Mouse (Mus musculus) CH12.LX (cell line): Measurements from ENCODE around the gene Phip. TPM values are rescaled to one million over a fixed set of nuclear protein-coding genes. Genes with fewer than 3 reads are reported as not detected.

ENCODE experiments used
- DNase-seq: peaks from one replicate; pipeline ENCODE4 v3.0.0-alpha.2; 2013; ENCODE audit errors: extremely low read depth
- H3K27ac ChIP-seq: 2 replicates; pipeline ENCODE4 v1.5.1; 2012; ENCODE audit warnings: low read depth, mild to moderate bottlenecking, control low read depth, moderate library complexity; ENCODE audit not compliant: insufficient read depth
- H3K27me3 ChIP-seq: replicated peaks from 2 replicates; pipeline ENCODE3; 2012; ENCODE audit warnings: inconsistent platforms
- H3K36me3 ChIP-seq, 2 experiments: replicated peaks in 1 of 2; 2 replicates each; pipeline versions ENCODE3 to v1.6.1; 2012; ENCODE audit warnings: inconsistent platforms in 1 of 2, low read length in 1 of 2, mild to moderate bottlenecking in 1 of 2, mixed read lengths in 1 of 2, moderate library complexity in 1 of 2; ENCODE audit not compliant: control insufficient read depth in 1 of 2, insufficient read depth in 1 of 2
- H3K4me1 ChIP-seq, 2 experiments: 2 replicates each; pipeline ENCODE4 v1.6.1; 2012; ENCODE audit warnings: inconsistent platforms in 1 of 2, moderate library complexity in 1 of 2; ENCODE audit not compliant: insufficient read depth in 2 of 2, control insufficient read depth in 1 of 2
- H3K4me2 ChIP-seq: 2 replicates; pipeline ENCODE4 v1.6.1; 2012; ENCODE audit warnings: low read depth, mild to moderate bottlenecking, control low read depth; ENCODE audit not compliant: poor library complexity, insufficient read depth, severe bottlenecking
- H3K4me3 ChIP-seq, 3 experiments: fragments of 150-350 bp in 1 of 3; sonication (generic) in 1 of 3; replicated peaks in 1 of 3; 2 replicates each; pipeline versions ENCODE3 to v1.5.1; 2011 to 2012; ENCODE audit warnings: low read depth in 2 of 3, low read length in 2 of 3, mild to moderate bottlenecking in 2 of 3, moderate library complexity in 2 of 3, control low read depth in 1 of 3, improper control_type of control experiment in 1 of 3, inconsistent platforms in 1 of 3, mixed read lengths in 1 of 3; ENCODE audit not compliant: poor library complexity in 1 of 3
- H3K79me2 ChIP-seq: replicated peaks from 2 replicates; pipeline ENCODE4 v1.6.1; 2012; ENCODE audit warnings: mild to moderate bottlenecking, moderate library complexity; ENCODE audit not compliant: control insufficient read depth, poor library complexity, insufficient read depth, severe bottlenecking; ENCODE audit errors: extremely low read depth
- H3K9ac ChIP-seq: 2 replicates; pipeline ENCODE4 v1.6.1; 2012; ENCODE audit warnings: low read depth, mild to moderate bottlenecking, control low read depth, moderate library complexity; ENCODE audit not compliant: insufficient read depth
- H3K9me3 ChIP-seq: replicated peaks from 2 replicates; pipeline ENCODE3; 2012; ENCODE audit warnings: low read length, inconsistent platforms, mixed read lengths
- BHLHE40 ChIP-seq: IDR thresholded peaks from 2 replicates; pipeline ENCODE4 v1.6.1; 2011; ENCODE audit warnings: mild to moderate bottlenecking, low read depth, low read length, improper control_type of control experiment
- CTCF ChIP-seq, 2 experiments: IDR thresholded peaks in 1 of 2; conservative IDR thresholded peaks in 1 of 2; 2 replicates each; pipeline ENCODE4 v1.5.1; 2011 to 2012; ENCODE audit warnings: low read depth in 2 of 2, low read length in 2 of 2, improper control_type of control experiment in 1 of 2, inconsistent platforms in 1 of 2, mild to moderate bottlenecking in 1 of 2, moderate library complexity in 1 of 2
- ETS1 ChIP-seq: conservative IDR thresholded peaks from 2 replicates; pipeline ENCODE4 v1.6.1; 2012; ENCODE audit warnings: low read depth, mild to moderate bottlenecking, inconsistent platforms, low read length, improper control_type of control experiment, moderate library complexity
- GABPA ChIP-seq: IDR thresholded peaks from 2 replicates; pipeline ENCODE4 v1.6.1; 2012; ENCODE audit warnings: low read depth, low read length, improper control_type of control experiment, inconsistent platforms; ENCODE audit not compliant: insufficient replicate concordance
- KAT2A ChIP-seq: IDR thresholded peaks from 2 replicates; pipeline ENCODE4 v1.6.1; 2012; ENCODE audit warnings: low read length, improper control_type of control experiment, inconsistent platforms; ENCODE audit not compliant: insufficient replicate concordance
- MAX ChIP-seq: IDR thresholded peaks from 2 replicates; pipeline ENCODE4 v1.6.1; 2011; ENCODE audit warnings: low read length, improper control_type of control experiment
- MXI1 ChIP-seq: IDR thresholded peaks from 2 replicates; pipeline ENCODE4 v1.6.1; 2011; ENCODE audit warnings: mild to moderate bottlenecking, low read depth, low read length, improper control_type of control experiment
- MYC ChIP-seq: IDR thresholded peaks from 2 replicates; pipeline ENCODE4 v1.6.1; 2011; ENCODE audit warnings: low read depth, mild to moderate bottlenecking, improper control_type of control experiment, low read length
- NELFE ChIP-seq: IDR thresholded peaks from 2 replicates; pipeline ENCODE4 v1.6.1; 2011; ENCODE audit warnings: low read depth, low read length, improper control_type of control experiment
- POLR2A ChIP-seq: IDR thresholded peaks from 2 replicates; pipeline ENCODE4 v1.6.1; 2011; ENCODE audit warnings: low read depth, mild to moderate bottlenecking, improper control_type of control experiment, low read length
- RAD21 ChIP-seq: IDR thresholded peaks from 2 replicates; pipeline ENCODE4 v1.6.1; 2011; ENCODE audit warnings: low read depth, mild to moderate bottlenecking, low read length, improper control_type of control experiment, moderate library complexity
- RCOR1 ChIP-seq: conservative IDR thresholded peaks from 2 replicates; pipeline ENCODE4 v1.6.1; 2012; ENCODE audit warnings: low read depth, mild to moderate bottlenecking, inconsistent platforms, low read length, improper control_type of control experiment
- USF1 ChIP-seq: IDR thresholded peaks from 2 replicates; pipeline ENCODE4 v1.6.1; 2014; ENCODE audit warnings: low read depth, mild to moderate bottlenecking, inconsistent platforms, low read length, improper control_type of control experiment
- USF2 ChIP-seq: conservative IDR thresholded peaks from 2 replicates; pipeline ENCODE4 v1.6.1; 2011; ENCODE audit warnings: low read depth, low read length, improper control_type of control experiment
- ZKSCAN1 ChIP-seq: IDR thresholded peaks from 2 replicates; pipeline ENCODE4 v1.6.1; 2012; ENCODE audit warnings: low read depth, inconsistent platforms, low read length, improper control_type of control experiment, borderline replicate concordance
- ZMIZ1 ChIP-seq: IDR thresholded peaks from 2 replicates; pipeline ENCODE4 v1.6.1; 2012; ENCODE audit warnings: low read depth, mild to moderate bottlenecking, inconsistent platforms, low read length, improper control_type of control experiment
- ZNF384 ChIP-seq: IDR thresholded peaks from 2 replicates; pipeline ENCODE4 v1.6.1; 2012; ENCODE audit warnings: low read depth, low read length, improper control_type of control experiment, inconsistent platforms
- dilution Hi-C: fragments of 300-500 bp; cut with MboI; formaldehyde crosslinking; loops from 2 replicates; pipeline ENCODE4 v1.14.3; 2020; ENCODE audit warnings: low sequenced_read_pairs; ENCODE audit not compliant: extremely low pct_unique_long_range_greater_than_20kb, extremely low pct_ligation_motif_present
- in situ Hi-C: fragments of 300-500 bp; cut with MboI; formaldehyde crosslinking; loops from 3 replicates; pipeline ENCODE4 v1.14.3; 2019; ENCODE audit warnings: low sequenced_read_pairs, low pct_ligation_motif_present, low pct_unique_long_range_greater_than_20kb, mixed read lengths
- polyA plus RNA-seq: library from polyadenylated mRNA; unstranded; fragments of >175 nt; gene quantifications from 2 replicates; pipeline ENCODE4 v1.2.1, GENCODE M21; 2012; ENCODE audit warnings: low read depth; ENCODE audit not compliant: insufficient read length
- total RNA-seq, 2 experiments: library from RNA; depleted of rRNA; stranded (reverse); fragments of 300-350 nt in 1 of 2; fragments of >200 nt in 1 of 2; gene quantifications; 2 replicates each; pipeline ENCODE4 v1.2.3; 2012 to 2014

The Phip gene
- total and polyA plus RNA-seq, 3 experiments: 24.1 to 29.8 (median 28.8) TPM

DNA sequence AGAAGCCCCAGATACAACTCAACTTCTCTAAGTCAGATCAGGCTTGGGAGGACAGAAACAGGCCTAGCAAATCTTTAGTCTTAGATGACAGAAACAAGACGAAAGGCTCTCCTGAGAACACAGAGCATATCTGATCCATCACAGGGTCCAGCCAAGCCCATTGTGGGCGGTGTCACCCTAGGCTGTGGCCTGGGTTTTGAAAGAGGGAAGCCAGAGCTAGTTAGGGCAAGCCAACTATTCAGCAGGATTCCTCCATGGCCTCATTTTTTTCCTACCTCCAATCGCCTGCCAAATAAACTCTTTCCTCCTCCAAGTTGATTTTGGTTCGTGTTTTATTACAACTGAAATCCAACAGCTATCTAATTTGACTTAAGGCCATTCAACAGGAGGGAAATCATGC is 114.0 kb downstream of the Phip start:
- H3K36me3 ChIP-seq: peaks cover 3 to 14% of the 10 kb centered on the region in 2 experiments
- H3K27ac ChIP-seq: no peak overlapping the region
- H3K9me3 ChIP-seq: no peaks in the 10 kb centered on the region
- no peaks in the 10 kb centered on the region for H3K79me2 ChIP-seq
- H3K27me3 ChIP-seq: no peaks in the 10 kb centered on the region
- in situ Hi-C loops (loop anchor here (25.0 kb wide), 1 partner anchor 751 kb away; no protein-coding TSS in a partner anchor), dilution Hi-C loops (no loop called here)
- no peak for DNase-seq
- no peak overlapping the region for H3K4me3 ChIP-seq
- H3K4me1 ChIP-seq: peaks cover 3 to 4% of the 10 kb centered on the region in 2 experiments; a peak in 3 of 4 replicates
- no peak for TF ChIP-seq ZKSCAN1
- TF ChIP-seq USF2: no peak
- TF ChIP-seq MAX: no peak
- TF ChIP-seq ZMIZ1: no peak
- no peak for TF ChIP-seq RAD21
- TF ChIP-seq, all 38 proteins: peak for 0
- Histone ChIP-seq H3K9ac (no peak overlapping the region), H3K4me2 (no peak overlapping the region)

DNA sequence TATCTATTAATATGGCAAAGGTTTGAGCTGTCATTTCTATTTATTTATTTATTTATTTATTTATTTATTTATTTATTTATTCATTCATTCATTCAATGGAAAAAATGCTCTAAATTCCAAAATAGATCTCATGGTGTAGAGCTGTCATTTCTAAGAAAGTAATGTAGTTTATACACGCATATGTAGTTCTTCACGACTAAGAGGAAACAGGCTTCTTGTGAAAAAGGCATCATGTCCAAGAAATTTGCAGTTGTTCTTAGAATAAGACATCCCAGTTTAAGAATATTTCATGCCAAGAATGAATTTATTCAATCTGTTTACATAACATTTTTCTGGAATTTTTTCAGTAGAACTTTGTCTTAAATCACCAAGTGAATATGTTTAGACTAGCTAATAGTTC is 114.5 kb downstream of the Phip start:
- Histone ChIP-seq H3K27me3 (no peaks in the 10 kb centered on the region), H3K9ac (no peak overlapping the region), H3K4me3 (no peak overlapping the region), H3K9me3 (no peaks in the 10 kb centered on the region), H3K4me2 (no peak overlapping the region), H3K4me1 (peaks cover 7 to 9% of the 10 kb centered on the region in 2 experiments), H3K27ac (no peak overlapping the region), H3K36me3 (peaks cover 3 to 13% of the 10 kb centered on the region in 2 experiments), H3K79me2 (no peaks in the 10 kb centered on the region)
- TF ChIP-seq MXI1: no peak
- TF ChIP-seq POLR2A: no peak
- TF ChIP-seq RCOR1: no peak
- TF ChIP-seq BHLHE40: no peak
- TF ChIP-seq KAT2A: no peak
- TF ChIP-seq NELFE: no peak
- no peak for TF ChIP-seq USF1
- no peak for TF ChIP-seq MYC
- TF ChIP-seq MAX: no peak
- dilution Hi-C loops: no loop called here
- DNase-seq: no peak
- in situ Hi-C loops: loop anchor here (25.0 kb wide), 1 partner anchor 751 kb away; no protein-coding TSS in a partner anchor

DNA sequence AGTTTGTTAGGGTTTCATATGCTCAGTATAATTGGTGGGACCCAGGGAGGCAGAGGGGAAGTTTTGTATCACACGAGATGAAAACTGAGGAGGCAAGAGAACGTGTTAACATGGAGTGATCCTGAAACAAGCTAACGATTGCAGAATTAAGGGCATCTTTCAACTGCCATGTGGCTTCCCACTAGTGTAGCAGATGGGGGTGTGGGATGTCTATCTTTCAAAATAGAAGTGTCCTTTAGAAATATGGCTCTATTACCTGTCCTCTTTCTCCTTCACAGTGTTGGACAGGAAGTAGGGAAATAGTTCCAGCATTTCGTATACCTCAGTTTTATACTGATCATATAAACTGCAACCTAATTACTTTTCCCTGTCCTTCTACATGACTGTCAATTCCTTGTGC is 119.1 kb downstream of the Phip start:
- Histone ChIP-seq H3K9me3 (peaks cover 5% of the 10 kb centered on the region), H3K36me3 (no peaks in the 10 kb centered on the region), H3K4me3 (no peak overlapping the region)
- TF ChIP-seq ETS1: no peak
- TF ChIP-seq USF2: no peak
- TF ChIP-seq CTCF (conservative IDR thresholded peaks at IDR 0.05 in 1 of 2, IDR thresholded peaks at IDR 0.05 in 1 of 2; ENCODE audit: low read depth in 2 of 2, low read length in 2 of 2): no peak
- no peak for TF ChIP-seq MXI1
- no peak for TF ChIP-seq GABPA
- TF ChIP-seq ZNF384: no peak
- TF ChIP-seq MYC: 0 out of 2 replicates have a peak, but pooled peaks have one; percentile 24
- TF ChIP-seq NELFE: no peak
- TF ChIP-seq, all 38 proteins: peak for 1
- Histone ChIP-seq H3K27me3 (no peaks in the 10 kb centered on the region), H3K27ac (no peak overlapping the region), H3K4me1 (peaks cover 15 to 25% of the 10 kb centered on the region in 2 experiments), H3K9ac (no peak overlapping the region), H3K4me2 (no peak overlapping the region), H3K79me2 (no peaks in the 10 kb centered on the region)
- dilution Hi-C loops (no loop called here), in situ Hi-C loops (loop anchor here (25.0 kb wide), 1 partner anchor 756 kb away; no protein-coding TSS in a partner anchor)
- no peak for DNase-seq
